Mouse (Mus musculus): ENCODE results near the gene Gfpt2. TPM values are rescaled to one million over a fixed set of nuclear protein-coding genes. Genes with fewer than 3 reads are reported as not detected.

Gfpt2 gene
- total and polyA plus RNA-seq, 3 experiments, result 0.04 TPM; not detected in 2

GRCm38 (mm10) chr11:49820928-49821327, 26.9 kb downstream of the Gfpt2 start:
- DNase-seq (ENCODE audit: extremely low read depth), result no peak
- Histone ChIP-seq H3K4me2 (ENCODE audit: insufficient read depth, low read depth, poor library complexity, severe bottlenecking) (no peak overlapping the region), H3K27me3 (replicated peaks) (no peaks in the 10 kb centered on the region), H3K27ac (ENCODE audit: insufficient read depth, low read depth) (no peak overlapping the region), H3K4me3 (replicated peaks in 1 of 3; ENCODE audit: low read depth in 2 of 3, low read length in 2 of 3, poor library complexity in 1 of 3) (no peak overlapping the region), H3K79me2 (replicated peaks; ENCODE audit: control insufficient read depth, extremely low read depth, insufficient read depth, poor library complexity, severe bottlenecking) (no peaks in the 10 kb centered on the region), H3K4me1 (ENCODE audit: control insufficient read depth in 1 of 2, insufficient read depth in 2 of 2) (no peaks in the 10 kb centered on the region), H3K9me3 (replicated peaks; ENCODE audit: low read length) (no peaks in the 10 kb centered on the region), H3K9ac (ENCODE audit: insufficient read depth, low read depth) (no peak overlapping the region), H3K36me3 (replicated peaks in 1 of 2; ENCODE audit: control insufficient read depth in 1 of 2, insufficient read depth in 1 of 2, low read length in 1 of 2) (no peaks in the 10 kb centered on the region)
- in situ Hi-C loops (cut with MboI; ENCODE audit: low pct_ligation_motif_present, low pct_unique_long_range_greater_than_20kb, low sequenced_read_pairs), result no loop called here
- dilution Hi-C loops (cut with MboI; ENCODE audit: extremely low pct_ligation_motif_present, extremely low pct_unique_long_range_greater_than_20kb, low sequenced_read_pairs), result no loop called here
- TF ChIP-seq MAFK (IDR thresholded peaks at IDR 0.05; ENCODE audit: insufficient replicate concordance, low read length), result no peak
- TF ChIP-seq ZC3H11A (IDR thresholded peaks at IDR 0.05; ENCODE audit: low read depth, low read length), result no peak
- no peak for TF ChIP-seq USF2 (conservative IDR thresholded peaks at IDR 0.05; ENCODE audit: low read depth, low read length)
- no peak for TF ChIP-seq USF1 (IDR thresholded peaks at IDR 0.05; ENCODE audit: low read depth, low read length)
- TF ChIP-seq NRF1 (IDR thresholded peaks at IDR 0.05; ENCODE audit: low read depth, low read length), result no peak
- no peak for TF ChIP-seq TCF12 (IDR thresholded peaks at IDR 0.05; ENCODE audit: low read depth, low read length)
- TF ChIP-seq MEF2A (IDR thresholded peaks at IDR 0.05; ENCODE audit: borderline replicate concordance, low read depth, low read length), result no peak
- no peak for TF ChIP-seq E2F4 (IDR thresholded peaks at IDR 0.05; ENCODE audit: insufficient replicate concordance, low read depth, low read length)
- TF ChIP-seq POLR2A (IDR thresholded peaks at IDR 0.05; ENCODE audit: low read depth, low read length), result no peak
- no peak for TF ChIP-seq SMC3 (IDR thresholded peaks at IDR 0.05; ENCODE audit: low read depth, low read length)
- no peak for TF ChIP-seq ZMIZ1 (IDR thresholded peaks at IDR 0.05; ENCODE audit: low read depth, low read length)
- no peak for TF ChIP-seq GABPA (IDR thresholded peaks at IDR 0.05; ENCODE audit: insufficient replicate concordance, low read depth, low read length)

- no peak for TF ChIP-seq JUN (IDR thresholded peaks at IDR 0.05; ENCODE audit: insufficient read depth, low read depth, low read length)
- no peak for TF ChIP-seq GABPA (IDR thresholded peaks at IDR 0.05; ENCODE audit: insufficient replicate concordance, low read depth, low read length)
- TF ChIP-seq NELFE (IDR thresholded peaks at IDR 0.05; ENCODE audit: low read depth, low read length), result no peak
- TF ChIP-seq BHLHE40 (IDR thresholded peaks at IDR 0.05; ENCODE audit: low read depth, low read length), result no peak
- TF ChIP-seq IRF4 (IDR thresholded peaks at IDR 0.05; ENCODE audit: low read depth, low read length), result no peak
- H3K27me3 ChIP-seq (replicated peaks), result peaks cover 3% of the 10 kb centered on the region
- H3K4me1 ChIP-seq (ENCODE audit: control insufficient read depth in 1 of 2, insufficient read depth in 2 of 2), result no peaks in the 10 kb centered on the region
- H3K4me3 ChIP-seq (replicated peaks in 1 of 3; ENCODE audit: low read depth in 2 of 3, low read length in 2 of 3, poor library complexity in 1 of 3), result no peak overlapping the region
- H3K36me3 ChIP-seq (replicated peaks in 1 of 2; ENCODE audit: control insufficient read depth in 1 of 2, insufficient read depth in 1 of 2, low read length in 1 of 2), result no peaks in the 10 kb centered on the region
- in situ Hi-C loops (cut with MboI; ENCODE audit: low pct_ligation_motif_present, low pct_unique_long_range_greater_than_20kb, low sequenced_read_pairs), result no loop called here
- dilution Hi-C loops (cut with MboI; ENCODE audit: extremely low pct_ligation_motif_present, extremely low pct_unique_long_range_greater_than_20kb, low sequenced_read_pairs), result no loop called here
- H3K9ac ChIP-seq (ENCODE audit: insufficient read depth, low read depth), result no peak overlapping the region
- no peak for DNase-seq (ENCODE audit: extremely low read depth)
- no peaks in the 10 kb centered on the region for H3K9me3 ChIP-seq (replicated peaks; ENCODE audit: low read length)
- no peak overlapping the region for H3K27ac ChIP-seq (ENCODE audit: insufficient read depth, low read depth)
- no peak overlapping the region for H3K4me2 ChIP-seq (ENCODE audit: insufficient read depth, low read depth, poor library complexity, severe bottlenecking)
- no peaks in the 10 kb centered on the region for H3K79me2 ChIP-seq (replicated peaks; ENCODE audit: control insufficient read depth, extremely low read depth, insufficient read depth, poor library complexity, severe bottlenecking)
Observed at GRCm38 (mm10) chr11:49821546-49821945, 27.6 kb downstream of the Gfpt2 start.

All from CH12.LX (cell line).